Mouse (Mus musculus): ENCODE measurements around the gene Gm42906. TPM values are rescaled to one million over a fixed set of nuclear protein-coding genes. Genes with fewer than 3 reads are reported as not detected.

Gene Gm42906
- polyA plus RNA-seq, 1 experiment from 2014 or later, result not detected

Other genes with a start within 250 kb of the Gm42906 start
- 9.5 and 11.2 TPM in 2 replicates for gene Stard13, start 194.3 kb downstream of the Gm42906 start, polyA plus RNA-seq (2016; fragmentation: Nextera tagmentation; extraction: Ambion mirVana)
- 0.04 TPM in 1 of 2 replicates, not detected in the other for gene Vmn2r18, start 177.9 kb upstream of the Gm42906 start, polyA plus RNA-seq (2016; fragmentation: Nextera tagmentation; extraction: Ambion mirVana)
- gene Rfc3, start 223.1 kb upstream of the Gm42906 start, polyA plus RNA-seq (2016; fragmentation: Nextera tagmentation; extraction: Ambion mirVana), result 84.5 and 88.4 TPM in 2 replicates

Measured in neural tube, embryonic 12.5 days (tissue).